Mouse (Mus musculus): ENCODE data around the gene Smox.

Gene Smox

GRCm38 (mm10) chr2:131551701-131552620 is 60.7 kb downstream of the Smox start:
- no peak for DNase-seq (ENCODE audit: low spot score in 2 of 2)

- no peak for DNase-seq (ENCODE audit: low spot score in 2 of 2)
Observed at GRCm38 (mm10) chr2:131552736-131553400, 61.6 kb downstream of the Smox start.

- no peak for DNase-seq (ENCODE audit: low spot score in 2 of 2)
Observed at GRCm38 (mm10) chr2:131557896-131558295, 66.6 kb downstream of the Smox start.

- no peak for DNase-seq (ENCODE audit: low spot score in 2 of 2)
Observed at GRCm38 (mm10) chr2:131560205-131560919, 69.1 kb downstream of the Smox start.

DNA sequence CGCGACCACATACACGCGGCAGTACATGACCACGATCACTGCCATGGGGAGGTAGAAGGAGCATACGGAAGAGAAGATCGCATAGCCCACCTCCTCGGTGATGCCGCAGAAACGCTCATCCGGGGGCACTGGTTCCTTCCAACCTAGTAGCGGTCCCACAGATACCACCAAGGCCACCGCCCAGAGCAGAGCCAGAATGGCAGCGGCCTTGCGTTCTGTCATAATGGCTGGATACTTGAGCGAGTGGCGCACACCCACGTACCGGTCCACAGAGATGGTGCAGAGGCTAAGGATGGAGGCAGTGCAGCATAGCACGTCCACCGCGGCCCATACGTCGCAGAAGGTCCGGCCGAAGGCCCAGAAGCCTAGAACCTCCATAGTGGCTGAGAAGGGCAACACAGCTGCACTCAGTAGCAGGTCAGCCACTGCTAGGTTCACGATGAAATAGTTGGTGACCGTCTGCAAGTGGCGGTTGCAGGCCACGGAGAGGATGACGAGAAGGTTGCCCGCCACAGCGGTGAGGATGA is 70.1 kb downstream of the Smox start:
- no peak for DNase-seq (ENCODE audit: low spot score in 2 of 2)

DNA sequence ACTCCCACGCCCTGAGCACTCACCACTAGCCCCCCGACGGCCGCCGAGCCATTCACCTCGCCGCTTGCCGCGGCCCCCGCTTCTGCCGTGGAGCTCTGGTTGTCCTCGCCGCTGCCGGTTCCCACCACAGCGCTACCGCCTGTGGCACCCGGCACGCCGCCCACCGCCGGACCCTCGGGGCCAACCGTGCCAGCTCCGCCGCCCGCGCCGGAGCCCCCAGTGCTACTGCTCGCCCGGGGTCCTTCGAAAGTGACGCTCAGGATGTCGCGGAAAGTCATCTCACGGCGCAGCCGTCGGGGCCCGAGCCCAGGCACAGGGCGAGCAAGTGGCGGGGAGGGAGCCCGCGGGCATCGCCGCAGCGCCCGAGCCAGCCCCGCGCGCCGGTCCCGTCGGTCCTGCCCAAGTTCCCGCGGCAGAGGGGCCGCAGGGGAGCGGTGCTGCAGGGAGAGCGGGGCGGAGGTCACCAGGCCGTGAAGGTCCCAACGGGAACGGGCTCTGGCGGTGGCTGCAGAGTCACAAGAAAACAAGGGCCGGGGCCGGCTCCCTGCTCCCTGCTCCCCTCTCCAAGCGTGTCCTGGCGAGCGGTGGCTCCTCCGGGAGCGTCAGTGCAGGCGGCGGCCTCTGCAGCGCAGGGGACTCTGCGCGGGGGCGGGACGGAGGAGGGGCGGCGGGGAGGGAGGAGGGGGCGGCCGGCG is 70.7 kb downstream of the Smox start, which contains the start of gene Adra1d:
Gene Adra1d (minus strand): TSS at position 393 of the 695 bp plus-strand sequence.
- no peak for DNase-seq (ENCODE audit: low spot score in 2 of 2)

- DNase-seq (ENCODE audit: low spot score in 2 of 2), result no peak
Observed at GRCm38 (mm10) chr2:131562586-131563122, 71.4 kb downstream of the Smox start.
